ENCODE assay signal across 25 mouse cellular contexts in the genomic region with DNA sequence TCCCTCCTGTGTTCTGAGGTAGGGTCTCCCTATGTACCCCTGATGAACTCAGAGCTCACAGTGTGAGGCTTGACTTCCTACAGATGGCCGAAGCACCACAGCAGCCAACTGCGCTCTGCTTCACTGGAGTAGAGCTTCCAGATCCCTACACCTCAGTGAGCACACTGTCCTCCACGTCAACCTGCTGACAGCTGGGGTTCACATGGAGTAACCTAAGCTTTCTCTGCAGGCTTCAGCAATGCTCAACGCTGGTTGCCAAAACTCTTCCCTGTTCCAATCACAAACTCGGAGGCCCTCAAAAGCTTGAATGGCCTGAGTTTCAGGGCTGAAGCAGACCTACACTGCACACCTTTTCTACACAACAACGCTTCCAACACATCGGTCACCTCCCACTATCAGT. TPM values are rescaled to one million over a fixed set of nuclear protein-coding genes. Genes with fewer than 3 reads are reported as not detected.
A peak's percentile ranks its signal among the peaks of the same experiment; 100 is the strongest.
DNase-seq lines count a peak whose midpoint lies in the region; ATAC-seq and TF ChIP-seq lines count a peak whose summit lies in the region.
"Had no signal": no experiment of that assay in that cellular context is flagged by ENCODE, and none has a peak within 500 bp of the region (broad histone marks: within the 10 kb centered on the region; RNA-seq: fewer than 3 reads in every experiment).

No protein-coding gene starts in this region.

- no peaks in the 10 kb centered on the region for H3K27me3 ChIP-seq in liver, embryonic 13.5 days
- H3K27me3 ChIP-seq in cerebellum, adult 2 months (ENCODE audit: control insufficient read depth, insufficient read depth, low read length): no peaks in the 10 kb centered on the region
- H3K27me3 ChIP-seq: embryonic facial prominence, embryonic 15.5 days; hindbrain, embryonic 15.5 days; intestine, embryonic 15.5 days had no signal

- no peak overlapping the region for H3K9ac ChIP-seq in liver, embryonic 13.5 days
- H3K9ac ChIP-seq: embryonic facial prominence, embryonic 15.5 days; hindbrain, embryonic 15.5 days; intestine, embryonic 15.5 days had no signal

- H3K4me3 ChIP-seq in gastrocnemius, adult 2 months: no peak overlapping the region
- no peak overlapping the region for H3K4me3 ChIP-seq in liver, embryonic 13.5 days (replicated peaks)
- no peak overlapping the region for H3K4me3 ChIP-seq in cerebellum, adult 2 months (replicated peaks; ENCODE audit: insufficient read depth, low read depth, low read length)
- H3K4me3 ChIP-seq: embryonic facial prominence, embryonic 15.5 days; heart, embryonic 10.5 days; hindbrain, embryonic 15.5 days; intestine, embryonic 15.5 days; limb, embryonic 10.5 days; myocyte had no signal

- H3K4me2 ChIP-seq in liver, embryonic 13.5 days: no peak overlapping the region
- H3K4me2 ChIP-seq: embryonic facial prominence, embryonic 15.5 days; hindbrain, embryonic 15.5 days; intestine, embryonic 15.5 days had no signal

- intact Hi-C loops in gastrocnemius, adult 2 months (cut with DNase I): no loop called here

- no peak for TF ChIP-seq POLR2A in cerebellum, adult 2 months (IDR thresholded peaks at IDR 0.05; ENCODE audit: borderline replicate concordance, insufficient read depth, low read length)

- peaks cover 60% of the 10 kb centered on the region for H3K36me3 ChIP-seq in liver, embryonic 13.5 days

- no peaks in the 10 kb centered on the region for H3K9me3 ChIP-seq in liver, embryonic 13.5 days (replicated peaks)
- H3K9me3 ChIP-seq: embryonic facial prominence, embryonic 15.5 days; heart, embryonic 10.5 days; hindbrain, embryonic 15.5 days; intestine, embryonic 15.5 days; limb, embryonic 10.5 days had no signal

- peak; percentile 70 for DNase-seq in gastrocnemius, adult 2 months
- no peak for DNase-seq in gastrocnemius, postnatal 10 days
- no peak for DNase-seq in liver, embryonic 13.5 days
- no peak for DNase-seq in liver
- peak; percentile 61 to 78 for DNase-seq in cerebellum, adult 2 months
- DNase-seq in cerebellum, postnatal 25 days: peak; percentile 62 to 70
- no peak for DNase-seq in right cerebral cortex, adult 2 months (ENCODE audit: low spot score in 2 of 2)
- DNase-seq in lung, postnatal 14 days: no peak
- DNase-seq: adrenal gland, postnatal 14 days; heart, postnatal 4 days; kidney, adult 9 months; kidney, postnatal 4 days; layer of hippocampus, adult 9-11 months; lung, adult 2 months; lung, postnatal 4 days; midbrain, embryonic 14.5 days; right cerebral cortex, adult 18-20 months had no signal

- WGBS in liver, embryonic 13.5 days (ENCODE audit: insufficient replicate concordance): 82% methylated on average over 7 of the region's 7 CpGs
- 22% methylated on average over 7 of the region's 7 CpGs for WGBS in cerebellum, adult 2 months

- no peak for TF ChIP-seq CTCF in gastrocnemius, adult 2 months (IDR thresholded peaks at IDR 0.05)
- TF ChIP-seq CTCF in cerebellum, adult 2 months (IDR thresholded peaks at IDR 0.05; ENCODE audit: borderline replicate concordance, insufficient read depth, low read depth, low read length): no peak

- ATAC-seq in liver, embryonic 13.5 days (ENCODE audit: low read depth): no peak
- ATAC-seq: CD4-positive, CD25-positive, alpha-beta regulatory T cell, adult 4 months; forebrain, embryonic 14.5 days; intestine, embryonic 15.5 days had no signal

- peaks cover 42% of the 10 kb centered on the region for H3K4me1 ChIP-seq in liver, embryonic 13.5 days (replicated peaks)
- H3K4me1 ChIP-seq in cerebellum, adult 2 months (ENCODE audit: control insufficient read depth, insufficient read depth, low read length): peaks cover 6% of the 10 kb centered on the region; the same call in 1 of the 2 replicates
- H3K4me1 ChIP-seq: embryonic facial prominence, embryonic 15.5 days; heart, embryonic 10.5 days; hindbrain, embryonic 15.5 days; intestine, embryonic 15.5 days; limb, embryonic 10.5 days had no signal

- peak overlapping the region; percentile 74 for H3K27ac ChIP-seq in gastrocnemius, adult 2 months
- 0 out of 2 replicates have a peak overlapping the region, but pooled peaks have one; percentile 18 for H3K27ac ChIP-seq in liver, embryonic 13.5 days
- 0 out of 2 replicates have a peak overlapping the region, but pooled peaks have one; percentile 7 for H3K27ac ChIP-seq in cerebellum, adult 2 months (ENCODE audit: insufficient read depth, low read length)
- H3K27ac ChIP-seq: embryonic facial prominence, embryonic 15.5 days; heart, embryonic 10.5 days; hindbrain, embryonic 15.5 days; intestine, embryonic 15.5 days; limb, embryonic 10.5 days had no signal

RNA-seq across cellular contexts. Expression of gene Bptf, which starts 38.1 kb away (rescaled TPM):
- total RNA-seq in gastrocnemius, adult 2 months (2021): 10 to 100 TPM; 22.4 to 24.2 TPM
- total RNA-seq in gastrocnemius, postnatal 10 days (2021): 10 to 100 TPM; 25.5 to 35.1 TPM
- polyA plus RNA-seq in liver, embryonic 13.5 days (2015; fragmentation: Nextera tagmentation; extraction: Ambion mirVana): 8.7 and 9.3 TPM in 2 replicates
- polyA plus RNA-seq in cerebellum, adult 2 months (2012; rRNA removed): 55.7 and 56.9 TPM in 2 replicates

Comparison
In these comparisons a context has a peak if more than half of its experiments do, and no peak if none do; other contexts are left out.
1. DNase-seq: peak in gastrocnemius, adult 2 months (single experiment), cerebellum, adult 2 months (2 of 2) and cerebellum, postnatal 25 days (2 of 2); none in gastrocnemius, postnatal 10 days (single experiment), liver, embryonic 13.5 days (single experiment), liver (single experiment), right cerebral cortex, adult 2 months (0 of 2) and lung, postnatal 14 days (single experiment).
2. H3K27ac ChIP-seq: peak in every context shown above with its lines; median percentile 74 in gastrocnemius, adult 2 months; 18 in liver, embryonic 13.5 days; 7 in cerebellum, adult 2 months.